Mouse (Mus musculus) heart, postnatal 0 days (tissue): ENCODE measurements around the gene Srrt. TPM values are rescaled to one million over a fixed set of nuclear protein-coding genes. Genes with fewer than 3 reads are reported as not detected.

ENCODE experiments used
- ATAC-seq: fragments of 200-750 bp; cut with Nextera tagmentation; 2 replicates; pipeline ENCODE4 v1.8.0; 2017; ENCODE audit warnings: low read depth, moderate number of reproducible peaks, moderate library complexity; ENCODE audit not compliant: insufficient read depth
- DNase-seq: peaks from one replicate; pipeline ENCODE4 v3.0.0-alpha.2; 2016; ENCODE audit warnings: low spot score
- H3K27ac ChIP-seq: fragments of 300-500 bp; sonication (generic); 2 replicates; pipeline ENCODE4 v1.5.1; 2014; ENCODE audit warnings: low read depth, mild to moderate bottlenecking
- H3K27me3 ChIP-seq: fragments of 300-500 bp; sonication (generic); 2 replicates; pipeline ENCODE4 v1.6.1; 2014; ENCODE audit warnings: low read length, mixed read lengths; ENCODE audit not compliant: control insufficient read depth, insufficient read depth
- H3K36me3 ChIP-seq: fragments of 300-500 bp; sonication (generic); replicated peaks from 2 replicates; pipeline ENCODE4 v1.6.1; 2014; ENCODE audit warnings: low read length, mixed read lengths; ENCODE audit not compliant: control insufficient read depth, insufficient read depth
- H3K4me1 ChIP-seq: fragments of 300-500 bp; sonication (generic); 2 replicates; pipeline ENCODE4 v1.6.1; 2014; ENCODE audit warnings: antibody characterized with exemption; ENCODE audit not compliant: control insufficient read depth, insufficient read depth
- H3K4me2 ChIP-seq: fragments of 300-500 bp; sonication (generic); 2 replicates; pipeline ENCODE4 v1.6.1; 2014; ENCODE audit warnings: low read depth, mild to moderate bottlenecking, low read length, moderate library complexity
- H3K4me3 ChIP-seq: fragments of 300-500 bp; sonication (generic); 2 replicates; pipeline ENCODE4 v1.5.1; 2014; ENCODE audit warnings: low read depth, low read length
- H3K9ac ChIP-seq: fragments of 300-500 bp; sonication (generic); replicated peaks from 2 replicates; pipeline ENCODE4 v1.6.1; 2014; ENCODE audit warnings: low read depth, low read length, mixed read lengths
- H3K9me3 ChIP-seq: fragments of 300-500 bp; sonication (generic); replicated peaks from 2 replicates; pipeline ENCODE4 v1.6.1; 2016; ENCODE audit warnings: low read length; ENCODE audit not compliant: control insufficient read depth
- CTCF ChIP-seq: IDR thresholded peaks from 2 replicates; pipeline ENCODE4 v1.5.1; 2016; ENCODE audit warnings: antibody characterized with exemption, control low read depth, low read depth
- EP300 ChIP-seq: IDR thresholded peaks from 2 replicates; pipeline ENCODE4 v1.6.1; 2016; ENCODE audit warnings: antibody characterized with exemption, low read depth
- WGBS: fragments of 180-500 bp; shearing (Covaris S2); extraction: QIAGEN DNeasy Blood & Tissue Kit; methylation state at CpG from one replicate; pipeline ENCODE4 v1.1.7; 2014; 5-methylcytosine and 5-hydroxymethylcytosine counted together
- microRNA-seq: library from miRNA; unstranded; fragments of <30 nt; microRNA quantifications from one replicate; pipeline ENCODE4, GENCODE M21; 2016
- polyA plus RNA-seq: library from polyadenylated mRNA; unstranded; fragments of >200 nt; fragmentation: Nextera tagmentation; extraction: Ambion mirVana; gene quantifications from 2 replicates; pipeline ENCODE4 v1.2.1, GENCODE M21; 2015
- total RNA-seq: library from RNA; depleted of rRNA; stranded (reverse); fragments of >200 nt; gene quantifications from 2 replicates; pipeline ENCODE4 v1.2.3, GENCODE M21; 2014; ENCODE audit warnings: low replicate concordance; rRNA removed

Srrt gene
- total and polyA plus RNA-seq, 2 experiments from 2014 or later: 34.9 to 139 TPM

- Histone ChIP-seq H3K36me3 (no peaks in the 10 kb centered on the region), H3K4me3 (no peak overlapping the region)
Observed at GRCm38 (mm10) chr5:137263897-137264720, 43.4 kb downstream of the Srrt start.

More at GRCm38 (mm10) chr5:137263897-137264720, 43.4 kb downstream of the Srrt start:
- DNase-seq (no peak), ATAC-seq (no peak)
- Histone ChIP-seq H3K9me3 (no peaks in the 10 kb centered on the region), H3K4me2 (no peak overlapping the region), H3K4me1 (no peaks in the 10 kb centered on the region), H3K27ac (no peak overlapping the region), H3K9ac (no peak overlapping the region), H3K27me3 (no peaks in the 10 kb centered on the region)
- WGBS: 68% methylated on average over 14 of the region's 14 CpGs
- TF ChIP-seq EP300: no peak
- TF ChIP-seq CTCF: no peak

Small RNA genes lying within 50 kb of the gene (microRNA-seq; reads per million reads assigned to microRNA genes)
- gene Mir7036 (0.54 reads per million), gene Mir8116 (not detected)

Other genes with a start within 250 kb of the Srrt start
- gene Serpine1, start 235.4 kb downstream of the Srrt start, total RNA-seq: 19.1 and 26.4 TPM in 2 replicates
- gene Serpine1, start 235.4 kb downstream of the Srrt start, polyA plus RNA-seq: 0.93 and 1.2 TPM in 2 replicates
- 15.1 and 20.3 TPM in 2 replicates for gene Trim56, start 191.5 kb downstream of the Srrt start, total RNA-seq
- gene Trim56, start 191.5 kb downstream of the Srrt start, polyA plus RNA-seq: 4.7 and 4.9 TPM in 2 replicates
- not detected in 2 replicates for gene Muc3, start 158.4 kb downstream of the Srrt start, total RNA-seq
- not detected in 2 replicates for gene Muc3, start 158.4 kb downstream of the Srrt start, polyA plus RNA-seq
- 0.34 TPM in 1 of 2 replicates, not detected in the other for gene Muc3a, start 95.3 kb downstream of the Srrt start, total RNA-seq
- not detected in 2 replicates for gene Muc3a, start 95.3 kb downstream of the Srrt start, polyA plus RNA-seq
- 5.3 and 5.9 TPM in 2 replicates for gene Ache, start 20.2 kb downstream of the Srrt start, total RNA-seq
- 2.3 and 2.8 TPM in 2 replicates for gene Ache, start 20.2 kb downstream of the Srrt start, polyA plus RNA-seq
- gene Ufsp1, start 13.0 kb downstream of the Srrt start, total RNA-seq: 4.1 and 5.6 TPM in 2 replicates
- gene Ufsp1, start 13.0 kb downstream of the Srrt start, polyA plus RNA-seq: 11.5 and 11.9 TPM in 2 replicates
- gene Trip6, start 6.7 kb upstream of the Srrt start, total RNA-seq: 44.8 and 46.8 TPM in 2 replicates
- 22.9 and 28.6 TPM in 2 replicates for gene Trip6, start 6.7 kb upstream of the Srrt start, polyA plus RNA-seq
- gene Slc12a9, start 25.9 kb upstream of the Srrt start, total RNA-seq: 7.3 and 14.8 TPM in 2 replicates
- 4.0 and 4.5 TPM in 2 replicates for gene Slc12a9, start 25.9 kb upstream of the Srrt start, polyA plus RNA-seq
- gene Ephb4, start 42.4 kb upstream of the Srrt start, total RNA-seq: 99.2 and 113 TPM in 2 replicates
- gene Ephb4, start 42.4 kb upstream of the Srrt start, polyA plus RNA-seq: 20.4 and 23.1 TPM in 2 replicates
- gene Zan, start 169.4 kb upstream of the Srrt start, total RNA-seq: under 0.01 and 0.43 TPM in 2 replicates
- gene Zan, start 169.4 kb upstream of the Srrt start, polyA plus RNA-seq: 0.04 TPM in 2 replicates
- 40.1 and 61.3 TPM in 2 replicates for gene Pop7, start 194.8 kb upstream of the Srrt start, total RNA-seq
- 39.9 and 40.6 TPM in 2 replicates for gene Pop7, start 194.8 kb upstream of the Srrt start, polyA plus RNA-seq
- 12.0 and 17.7 TPM in 2 replicates for gene Gigyf1, start 210.9 kb upstream of the Srrt start, total RNA-seq
- gene Gigyf1, start 210.9 kb upstream of the Srrt start, polyA plus RNA-seq: 7.2 TPM in 2 replicates
- not detected in 2 replicates for gene Epo, start 225.6 kb upstream of the Srrt start, total RNA-seq
- not detected in 2 replicates for gene Epo, start 225.6 kb upstream of the Srrt start, polyA plus RNA-seq
- 599 and 872 TPM in 2 replicates for gene Gnb2, start 225.8 kb upstream of the Srrt start, total RNA-seq
- gene Gnb2, start 225.8 kb upstream of the Srrt start, polyA plus RNA-seq: 301 TPM in 2 replicates
- not detected in 2 replicates for gene Actl6b, start 245.8 kb upstream of the Srrt start, total RNA-seq
- gene Actl6b, start 245.8 kb upstream of the Srrt start, polyA plus RNA-seq: not detected in 2 replicates